Mouse (Mus musculus): ENCODE results near the gene Med1. TPM values are rescaled to one million over a fixed set of nuclear protein-coding genes. Genes with fewer than 3 reads are reported as not detected.

The Med1 gene
- polyA plus RNA-seq, 1 experiment from 2014 or later = 64.6 TPM

DNA sequence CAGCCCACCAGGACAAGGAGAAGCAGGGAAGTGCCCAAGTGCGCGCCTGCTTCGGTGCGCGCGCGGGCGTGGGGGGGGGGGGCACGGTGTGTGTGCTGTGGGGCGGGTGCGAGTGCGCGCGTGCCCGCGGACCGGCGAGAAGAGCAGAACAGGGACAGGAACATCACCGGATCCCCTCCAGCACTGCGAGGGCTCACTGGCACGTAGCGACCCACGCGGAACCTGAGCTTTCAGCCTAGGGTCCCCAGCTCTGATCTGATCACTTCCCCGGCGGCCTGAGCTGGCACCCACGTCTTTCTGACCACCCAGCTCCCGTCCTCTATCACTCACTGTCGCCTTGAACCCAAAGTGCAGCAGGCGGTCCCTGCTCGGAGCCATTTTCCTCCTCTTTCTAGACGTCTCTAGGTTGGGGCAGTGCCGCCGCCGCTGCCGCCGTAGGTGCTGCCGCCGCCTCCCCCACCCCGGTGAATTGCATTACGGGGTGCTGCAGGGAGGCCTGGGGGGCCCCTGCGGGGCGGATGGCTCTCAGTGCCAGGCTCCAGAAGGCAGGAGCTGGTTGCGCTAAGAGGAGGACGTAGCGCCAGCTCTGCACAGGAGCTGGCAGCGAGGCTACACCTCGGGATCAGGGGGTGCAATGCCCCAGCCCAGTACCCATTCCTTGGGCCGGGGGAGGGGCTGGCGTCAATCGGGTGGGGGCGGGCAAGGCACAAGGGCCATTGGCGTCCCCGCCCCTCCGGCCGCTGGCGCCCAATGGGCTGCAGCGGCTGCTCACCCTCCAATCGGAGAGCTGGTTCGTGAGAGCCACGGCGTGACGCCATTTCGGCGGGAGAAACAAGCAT lies 43.1 kb downstream of the Med1 start, which contains the start of gene Fbxl20:
TSS of gene Fbxl20 (minus strand) at position 618 of the 839 bp plus-strand sequence.
- whole genome bisulfite sequencing = under 1% methylated on average over 55 of the region's 65 CpGs
- Histone ChIP-seq H3K27ac (ENCODE audit: low read length) (peak within 1 kb of the TSS; percentile 93), H3K9me3 (ENCODE audit: low read length) (no peaks in the 10 kb centered on the region), H3K27me3 (ENCODE audit: insufficient read depth, low read length) (no peaks in the 10 kb centered on the region), H3K9ac (replicated peaks; ENCODE audit: low read length) (peak within 1 kb of the TSS; percentile 95), H3K4me2 (replicated peaks; ENCODE audit: low read depth, low read length) (peak within 1 kb of the TSS; percentile 93), H3K4me3 (ENCODE audit: low read length) (peak within 1 kb of the TSS; percentile 92), H3K36me3 (ENCODE audit: insufficient read depth, low read length) (peaks cover 2% of the 10 kb centered on the region; the same call in 1 of the 2 replicates), H3K4me1 (ENCODE audit: insufficient read depth, low read length) (peaks cover 13% of the 10 kb centered on the region)
- peak; percentile 91 for ATAC-seq (ENCODE audit: low FRiP score, low TSS enrichment)

DNA sequence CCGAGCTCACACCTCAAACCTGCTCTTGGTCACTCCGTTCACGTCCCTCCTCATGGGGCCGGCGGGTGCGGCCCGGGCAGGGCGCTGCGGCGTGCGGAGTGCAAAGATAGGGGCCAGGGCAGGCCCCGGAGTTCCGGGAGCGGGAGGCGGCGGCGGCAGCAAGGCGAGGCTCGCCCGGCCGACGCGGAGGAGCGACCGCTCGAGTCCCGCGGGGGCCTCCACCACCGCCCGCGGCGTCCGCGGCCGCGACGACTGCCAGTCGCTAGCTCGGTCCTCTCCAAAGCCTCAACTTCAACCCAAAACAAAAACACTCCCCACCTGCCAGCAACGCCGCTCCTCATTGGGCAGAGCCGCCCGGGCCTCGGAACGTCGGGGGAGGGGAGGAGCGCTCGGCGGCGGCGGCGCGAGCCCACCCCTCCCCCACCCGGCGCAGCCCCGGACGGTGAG lies 43.8 kb downstream of the Med1 start:
- H3K4me1 ChIP-seq (ENCODE audit: insufficient read depth, low read length) = peaks cover 13% of the 10 kb centered on the region
- peak overlapping the region; percentile 93 for H3K4me2 ChIP-seq (replicated peaks; ENCODE audit: low read depth, low read length)
- ATAC-seq (ENCODE audit: low FRiP score, low TSS enrichment) = peak; percentile 91
- H3K4me3 ChIP-seq (ENCODE audit: low read length) = peak overlapping the region; percentile 92
- no peaks in the 10 kb centered on the region for H3K36me3 ChIP-seq (ENCODE audit: insufficient read depth, low read length)
- H3K9ac ChIP-seq (replicated peaks; ENCODE audit: low read length) = peak overlapping the region; percentile 95
- H3K27ac ChIP-seq (ENCODE audit: low read length) = peak overlapping the region; percentile 93
- no peaks in the 10 kb centered on the region for H3K9me3 ChIP-seq (ENCODE audit: low read length)
- H3K27me3 ChIP-seq (ENCODE audit: insufficient read depth, low read length) = no peaks in the 10 kb centered on the region
- under 1% methylated on average over 38 of the region's 57 CpGs for WGBS

DNA sequence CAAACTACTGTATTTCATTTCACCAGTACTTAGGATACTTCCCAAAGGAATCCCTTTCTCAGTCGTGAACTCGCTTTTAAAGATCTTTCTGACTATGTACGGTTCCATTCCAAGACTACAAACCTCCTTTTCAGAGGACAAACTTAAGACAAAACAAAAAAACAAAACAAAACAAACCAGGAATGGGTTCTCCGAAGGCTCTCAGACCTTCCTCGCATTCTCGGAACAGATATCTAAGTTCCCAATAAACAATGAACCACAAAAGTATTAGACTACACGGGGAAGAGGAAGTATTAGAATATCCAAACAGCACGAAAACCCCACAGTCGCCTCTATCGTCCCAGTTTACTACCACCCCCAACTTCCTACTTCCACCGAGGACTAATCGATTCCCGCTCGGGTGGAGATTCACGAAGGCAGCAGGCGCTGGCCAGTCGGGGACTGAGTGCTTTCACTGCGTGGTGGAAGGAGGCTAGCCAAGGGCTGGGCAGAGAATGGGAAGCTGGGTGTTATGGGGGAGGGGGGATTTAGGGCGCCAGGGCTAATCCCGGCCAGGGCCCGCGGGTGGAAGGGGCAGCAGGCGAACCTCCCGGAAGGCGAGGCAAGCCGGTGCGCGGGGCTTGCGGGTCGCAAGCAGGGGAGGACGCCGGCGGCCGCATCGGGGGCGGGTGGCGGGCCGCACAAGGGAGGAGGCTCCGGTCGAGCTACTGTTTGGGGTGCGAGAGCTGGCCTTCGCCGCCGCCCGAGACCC lies 44.4 kb downstream of the Med1 start:
- WGBS = 2% methylated on average over 35 of the region's 45 CpGs
- no peaks in the 10 kb centered on the region for H3K36me3 ChIP-seq (ENCODE audit: insufficient read depth, low read length)
- H3K27ac ChIP-seq (ENCODE audit: low read length) = peak overlapping the region; percentile 93
- H3K4me3 ChIP-seq (ENCODE audit: low read length) = peak overlapping the region; percentile 92
- peak overlapping the region; percentile 93 for H3K4me2 ChIP-seq (replicated peaks; ENCODE audit: low read depth, low read length)
- no peaks in the 10 kb centered on the region for H3K9me3 ChIP-seq (ENCODE audit: low read length)
- no peaks in the 10 kb centered on the region for H3K27me3 ChIP-seq (ENCODE audit: insufficient read depth, low read length)
- peak overlapping the region; percentile 95 for H3K9ac ChIP-seq (replicated peaks; ENCODE audit: low read length)
- ATAC-seq (ENCODE audit: low FRiP score, low TSS enrichment) = 0 out of 2 replicates have a peak, but pooled peaks have one; percentile 22
- peaks cover 13% of the 10 kb centered on the region for H3K4me1 ChIP-seq (ENCODE audit: insufficient read depth, low read length)

DNA sequence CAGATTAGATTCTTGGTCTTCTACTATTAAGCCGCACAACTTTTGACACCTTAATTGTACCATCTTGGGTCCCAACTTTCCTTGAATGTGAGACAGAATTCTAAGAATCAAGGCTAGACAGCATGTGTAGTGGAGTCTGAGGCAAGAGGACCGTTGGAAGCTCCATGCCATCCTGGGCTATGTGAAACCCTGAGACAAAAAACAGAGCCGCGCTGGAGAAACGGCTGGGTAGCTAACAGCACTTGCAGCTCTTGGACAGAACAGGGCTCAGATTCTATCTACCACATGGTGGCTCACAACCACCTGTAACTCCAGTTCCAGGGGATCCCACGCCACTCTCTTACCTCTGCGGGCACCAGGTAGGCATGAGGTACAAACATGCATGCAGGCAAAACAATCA lies 47.2 kb downstream of the Med1 start:
- Histone ChIP-seq H3K4me2 (replicated peaks; ENCODE audit: low read depth, low read length) (no peak overlapping the region), H3K27ac (ENCODE audit: low read length) (no peak overlapping the region), H3K4me3 (ENCODE audit: low read length) (no peak overlapping the region), H3K36me3 (ENCODE audit: insufficient read depth, low read length) (no peaks in the 10 kb centered on the region), H3K9me3 (ENCODE audit: low read length) (no peaks in the 10 kb centered on the region), H3K27me3 (ENCODE audit: insufficient read depth, low read length) (no peaks in the 10 kb centered on the region), H3K4me1 (ENCODE audit: insufficient read depth, low read length) (peaks cover 13% of the 10 kb centered on the region), H3K9ac (replicated peaks; ENCODE audit: low read length) (no peak overlapping the region)
- 80% methylated on average over 7 of the region's 7 CpGs for WGBS
- ATAC-seq (ENCODE audit: low FRiP score, low TSS enrichment) = no peak

DNA sequence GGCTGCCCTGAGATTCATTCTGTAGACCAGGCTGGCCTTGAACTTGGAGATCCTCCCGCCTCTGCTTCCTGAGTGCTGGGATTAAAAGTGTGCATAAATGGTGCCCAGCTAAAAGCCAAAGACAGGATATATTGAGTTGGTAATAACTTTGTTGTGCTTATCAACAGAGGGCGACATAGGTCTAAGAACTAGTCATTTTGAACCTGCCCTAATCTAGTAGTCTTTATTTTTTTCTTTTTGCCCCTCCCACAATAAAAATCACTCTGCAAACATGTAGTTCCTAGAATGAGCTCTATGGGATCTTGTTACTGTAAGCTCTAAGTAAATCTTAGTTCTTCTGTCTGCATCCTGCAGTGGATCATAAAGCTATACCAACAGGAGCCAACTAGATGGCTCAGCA lies 50.5 kb downstream of the Med1 start:
- ATAC-seq (ENCODE audit: low FRiP score, low TSS enrichment) = no peak
- Histone ChIP-seq H3K9me3 (ENCODE audit: low read length) (no peaks in the 10 kb centered on the region), H3K4me2 (replicated peaks; ENCODE audit: low read depth, low read length) (no peak overlapping the region), H3K36me3 (ENCODE audit: insufficient read depth, low read length) (no peaks in the 10 kb centered on the region), H3K27me3 (ENCODE audit: insufficient read depth, low read length) (no peaks in the 10 kb centered on the region), H3K4me3 (ENCODE audit: low read length) (no peak overlapping the region), H3K27ac (ENCODE audit: low read length) (no peak overlapping the region), H3K9ac (replicated peaks; ENCODE audit: low read length) (no peak overlapping the region), H3K4me1 (ENCODE audit: insufficient read depth, low read length) (peaks cover 4% of the 10 kb centered on the region)
- whole genome bisulfite sequencing = 89% methylated on average over 2 of the region's 2 CpGs

DNA sequence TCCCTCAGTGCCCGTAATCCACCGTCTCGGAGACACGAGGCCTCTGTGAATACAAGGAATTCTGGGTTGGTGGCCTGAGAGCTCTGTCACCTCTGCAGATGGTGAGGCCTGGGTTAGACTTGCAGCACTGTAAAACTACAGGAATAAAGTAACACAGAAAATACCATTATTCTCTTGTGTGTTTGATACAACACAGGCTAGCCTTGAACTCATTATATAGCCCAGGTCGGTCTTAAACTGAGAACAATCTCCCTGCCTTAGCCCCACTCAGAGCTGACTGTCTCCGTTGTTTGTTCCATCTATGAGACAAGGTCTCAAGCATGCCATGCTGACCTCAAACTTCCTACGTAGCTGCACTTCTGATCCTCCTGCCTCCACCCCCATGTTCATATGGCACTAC lies 54.2 kb downstream of the Med1 start:
- Histone ChIP-seq H3K27ac (ENCODE audit: low read length) (no peak overlapping the region), H3K4me2 (replicated peaks; ENCODE audit: low read depth, low read length) (no peak overlapping the region), H3K4me1 (ENCODE audit: insufficient read depth, low read length) (no peaks in the 10 kb centered on the region), H3K27me3 (ENCODE audit: insufficient read depth, low read length) (no peaks in the 10 kb centered on the region), H3K36me3 (ENCODE audit: insufficient read depth, low read length) (no peaks in the 10 kb centered on the region), H3K9ac (replicated peaks; ENCODE audit: low read length) (no peak overlapping the region), H3K4me3 (ENCODE audit: low read length) (no peak overlapping the region), H3K9me3 (ENCODE audit: low read length) (no peaks in the 10 kb centered on the region)
- ATAC-seq (ENCODE audit: low FRiP score, low TSS enrichment) = no peak
- 68% methylated on average over 7 of the region's 7 CpGs for WGBS

DNA sequence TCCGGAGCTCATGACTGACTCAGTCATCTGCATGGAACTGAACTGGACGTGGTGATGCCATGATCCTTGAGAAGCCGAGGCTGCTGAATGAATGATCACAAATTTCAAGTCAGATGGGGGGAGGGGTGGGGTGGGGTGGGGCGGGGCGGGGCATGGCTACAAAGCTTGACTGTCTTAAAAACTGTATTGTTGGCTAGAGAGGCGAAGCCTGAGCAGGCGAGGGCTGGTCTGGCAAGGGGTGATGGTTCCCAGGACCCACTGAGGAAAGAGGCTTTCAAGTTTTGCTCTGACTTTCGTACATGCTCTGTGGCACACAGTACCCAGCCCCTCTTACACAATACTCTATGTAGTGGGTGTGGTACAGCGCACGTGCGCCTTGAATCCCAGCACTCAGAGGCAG lies 55.3 kb downstream of the Med1 start:
- Histone ChIP-seq H3K9me3 (ENCODE audit: low read length) (no peaks in the 10 kb centered on the region), H3K4me3 (ENCODE audit: low read length) (no peak overlapping the region), H3K27me3 (ENCODE audit: insufficient read depth, low read length) (no peaks in the 10 kb centered on the region), H3K4me1 (ENCODE audit: insufficient read depth, low read length) (no peaks in the 10 kb centered on the region), H3K4me2 (replicated peaks; ENCODE audit: low read depth, low read length) (no peak overlapping the region), H3K9ac (replicated peaks; ENCODE audit: low read length) (no peak overlapping the region), H3K36me3 (ENCODE audit: insufficient read depth, low read length) (no peaks in the 10 kb centered on the region), H3K27ac (ENCODE audit: low read length) (no peak overlapping the region)
- WGBS = 93% methylated on average over 11 of the region's 11 CpGs
- ATAC-seq (ENCODE audit: low FRiP score, low TSS enrichment) = no peak

DNA sequence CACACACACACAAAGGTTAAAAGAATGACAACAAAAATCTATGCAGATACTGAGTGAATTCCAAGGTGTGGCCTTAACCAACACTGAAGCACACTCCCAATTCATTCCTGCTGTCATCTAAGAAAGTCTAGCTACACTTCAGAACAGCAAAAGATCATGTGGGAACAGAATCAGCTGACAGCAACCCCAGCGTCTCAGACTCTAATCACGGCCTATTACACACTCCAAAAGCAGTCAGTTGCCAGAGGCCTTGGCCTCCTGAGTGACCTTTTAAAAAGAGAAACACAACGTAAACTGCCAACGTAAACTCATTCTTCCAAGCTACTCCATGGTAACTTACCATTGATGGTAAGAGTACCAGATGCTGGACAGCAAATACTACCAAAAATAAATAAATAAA lies 58.1 kb downstream of the Med1 start:
- Histone ChIP-seq H3K9me3 (ENCODE audit: low read length) (no peaks in the 10 kb centered on the region), H3K36me3 (ENCODE audit: insufficient read depth, low read length) (no peaks in the 10 kb centered on the region), H3K4me3 (ENCODE audit: low read length) (no peak overlapping the region), H3K27ac (ENCODE audit: low read length) (no peak overlapping the region), H3K4me1 (ENCODE audit: insufficient read depth, low read length) (no peaks in the 10 kb centered on the region), H3K4me2 (replicated peaks; ENCODE audit: low read depth, low read length) (no peak overlapping the region), H3K27me3 (ENCODE audit: insufficient read depth, low read length) (no peaks in the 10 kb centered on the region), H3K9ac (replicated peaks; ENCODE audit: low read length) (no peak overlapping the region)
- ATAC-seq (ENCODE audit: low FRiP score, low TSS enrichment) = no peak
- WGBS = 57% methylated on average over 4 of the region's 4 CpGs

DNA sequence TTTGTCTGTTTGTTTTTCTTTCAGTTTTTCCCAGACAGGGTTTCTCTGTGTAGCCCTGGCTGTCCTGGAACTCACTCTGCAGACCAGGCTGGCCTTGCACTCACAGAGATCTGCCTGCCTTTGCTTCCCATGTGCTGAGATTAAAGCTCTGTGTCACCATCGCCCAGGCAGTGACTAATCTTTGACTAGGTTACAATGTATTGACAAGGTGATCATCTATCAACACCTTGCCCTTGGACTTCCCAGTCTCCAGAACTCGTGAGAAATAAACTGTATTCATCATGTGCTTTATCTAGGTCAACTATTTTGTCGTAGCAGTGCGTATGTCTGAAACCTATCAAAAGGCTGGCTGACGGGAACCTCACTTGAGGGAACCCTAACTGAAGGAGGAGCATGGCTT lies 69.7 kb downstream of the Med1 start:
- no peak for ATAC-seq (ENCODE audit: low FRiP score, low TSS enrichment)
- H3K27me3 ChIP-seq (ENCODE audit: insufficient read depth, low read length) = no peaks in the 10 kb centered on the region
- no peaks in the 10 kb centered on the region for H3K9me3 ChIP-seq (ENCODE audit: low read length)
- H3K36me3 ChIP-seq (ENCODE audit: insufficient read depth, low read length) = peaks cover 7% of the 10 kb centered on the region
- no peaks in the 10 kb centered on the region for H3K4me1 ChIP-seq (ENCODE audit: insufficient read depth, low read length)
- no peak overlapping the region for H3K9ac ChIP-seq (replicated peaks; ENCODE audit: low read length)
- no peak overlapping the region for H3K4me2 ChIP-seq (replicated peaks; ENCODE audit: low read depth, low read length)
- H3K4me3 ChIP-seq (ENCODE audit: low read length) = no peak overlapping the region
- H3K27ac ChIP-seq (ENCODE audit: low read length) = no peak overlapping the region
- 89% methylated on average over 5 of the region's 5 CpGs for WGBS

DNA sequence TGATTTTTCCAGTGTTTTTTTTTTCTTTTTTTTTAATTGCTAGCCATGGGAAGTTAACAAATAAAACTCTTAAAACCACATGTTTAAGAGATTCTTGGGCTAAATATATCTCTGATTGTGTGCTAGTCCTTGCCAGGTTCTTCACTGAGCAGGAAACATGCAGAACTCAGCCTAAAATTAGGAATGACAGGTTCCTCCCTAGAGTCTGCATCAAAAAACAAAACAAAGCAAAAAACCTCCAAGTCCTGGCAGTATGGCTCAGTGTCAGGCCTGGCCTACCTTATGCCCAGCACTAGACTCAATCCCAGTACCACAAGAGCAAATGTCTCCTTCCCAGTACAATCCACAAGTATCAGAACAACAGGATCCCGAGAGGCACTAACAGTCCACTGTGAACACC lies 78.7 kb downstream of the Med1 start:
- no peak overlapping the region for H3K9ac ChIP-seq (replicated peaks; ENCODE audit: low read length)
- no peaks in the 10 kb centered on the region for H3K9me3 ChIP-seq (ENCODE audit: low read length)
- 79% methylated on average over 1 of the region's 1 CpGs for WGBS
- no peaks in the 10 kb centered on the region for H3K27me3 ChIP-seq (ENCODE audit: insufficient read depth, low read length)
- no peak overlapping the region for H3K4me3 ChIP-seq (ENCODE audit: low read length)
- H3K27ac ChIP-seq (ENCODE audit: low read length) = no peak overlapping the region
- no peaks in the 10 kb centered on the region for H3K4me1 ChIP-seq (ENCODE audit: insufficient read depth, low read length)
- ATAC-seq (ENCODE audit: low FRiP score, low TSS enrichment) = no peak
- H3K4me2 ChIP-seq (replicated peaks; ENCODE audit: low read depth, low read length) = no peak overlapping the region
- H3K36me3 ChIP-seq (ENCODE audit: insufficient read depth, low read length) = peaks cover 19% of the 10 kb centered on the region; the same call in 1 of the 2 replicates
